Comparison of ENCODE assay signal across 22 mouse cellular contexts in the genomic region with DNA sequence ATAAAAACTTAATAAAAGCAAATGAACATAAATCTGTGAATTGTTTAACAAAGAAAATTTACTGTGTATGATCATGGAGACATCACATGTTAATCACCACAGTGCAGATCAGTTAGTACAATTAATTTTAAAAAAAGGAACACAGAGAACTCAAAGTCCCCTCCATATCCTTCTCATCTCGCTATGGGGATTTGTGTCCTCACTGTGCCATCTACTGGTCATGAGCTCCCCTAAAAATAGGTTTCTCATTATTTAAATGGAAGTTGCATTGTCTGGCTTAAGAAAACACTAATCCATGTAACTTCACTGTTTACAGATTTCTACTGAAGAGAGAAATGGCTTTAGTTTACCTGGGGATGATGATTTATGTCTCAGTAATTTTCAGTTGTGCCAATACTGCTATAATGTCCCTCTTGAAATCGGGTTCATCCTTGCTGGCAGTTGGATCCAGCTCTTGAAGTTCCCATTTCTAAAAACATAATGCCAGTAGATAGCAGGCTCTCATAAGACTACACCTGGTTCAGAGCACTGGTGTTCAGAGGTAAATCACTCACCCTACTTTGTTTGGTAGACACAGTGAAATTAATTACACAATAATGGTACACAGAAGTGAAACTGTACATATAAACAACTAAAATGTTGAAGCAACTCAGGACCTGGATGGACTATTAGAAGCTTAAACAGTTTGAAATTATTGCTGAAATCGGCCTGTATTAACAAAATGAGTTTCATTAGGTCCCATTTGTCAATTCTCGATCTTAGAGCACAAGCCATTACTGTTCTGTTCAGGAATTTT.
A peak's percentile ranks its signal among the peaks of the same experiment; 100 is the strongest.
DNase-seq lines count a peak whose midpoint lies in the region; ATAC-seq and TF ChIP-seq lines count a peak whose summit lies in the region.
"Had no signal": no experiment of that assay in that cellular context is flagged by ENCODE, and none has a peak within 500 bp of the region (broad histone marks: within the 10 kb centered on the region; RNA-seq: fewer than 3 reads in every experiment).

No protein-coding gene starts in this region.

- ATAC-seq in megakaryocyte, adult 5-6 weeks (ENCODE audit: poor library complexity, severe bottlenecking): peak; percentile 66
- ATAC-seq: forebrain, embryonic 13.5 days; forebrain, postnatal 0 days; intestine, embryonic 16.5 days had no signal

- no peak for TF ChIP-seq CTCF in thymus, adult 2 months (IDR thresholded peaks at IDR 0.05; ENCODE audit: borderline replicate concordance, control insufficient read depth, extremely low read depth, insufficient read depth, low read length, poor library complexity)
- no peak for TF ChIP-seq CTCF in MEL (IDR thresholded peaks at IDR 0.05 in 2 of 3, conservative IDR thresholded peaks at IDR 0.05 in 1 of 3; ENCODE audit: control insufficient read depth in 1 of 3, insufficient read depth in 1 of 3, low read depth in 2 of 3, low read length in 3 of 3, poor library complexity in 1 of 3, severe bottlenecking in 1 of 3)
- no peak for TF ChIP-seq CTCF in gastrocnemius, adult 2 months (IDR thresholded peaks at IDR 0.05)

- no peaks in the 10 kb centered on the region for H3K36me3 ChIP-seq in thymus, adult 2 months (ENCODE audit: control insufficient read depth, insufficient read depth, low read length)
- H3K36me3 ChIP-seq in MEL (ENCODE audit: control insufficient read depth in 1 of 2, insufficient read depth in 2 of 2, low read length in 2 of 2): no peaks in the 10 kb centered on the region
- H3K36me3 ChIP-seq: embryonic facial prominence, embryonic 13.5 days; G1E; heart, embryonic 15.5 days had no signal

- TF ChIP-seq EP300 in MEL (IDR thresholded peaks at IDR 0.05; ENCODE audit: low read depth in 1 of 2, low read length in 2 of 2): no peak

- TF ChIP-seq POLR2A in thymus, adult 2 months (IDR thresholded peaks at IDR 0.05; ENCODE audit: control insufficient read depth, extremely low read depth, insufficient read depth, low read length, poor library complexity): no peak
- TF ChIP-seq POLR2A in MEL (IDR thresholded peaks at IDR 0.05; ENCODE audit: control insufficient read depth in 1 of 2, insufficient read depth in 1 of 2, low read depth in 1 of 2, low read length in 2 of 2, poor library complexity in 1 of 2): no peak

- H3K79me2 ChIP-seq in MEL (ENCODE audit: control insufficient read depth, insufficient read depth, low read length, poor library complexity): no peaks in the 10 kb centered on the region

- H3K9ac ChIP-seq in MEL (ENCODE audit: control insufficient read depth, low read depth, low read length, poor library complexity, severe bottlenecking): no peak overlapping the region
- H3K9ac ChIP-seq: embryonic facial prominence, embryonic 13.5 days; forebrain, embryonic 13.5 days; forebrain, postnatal 0 days; heart, embryonic 15.5 days; hindbrain, embryonic 14.5 days had no signal

- intact Hi-C loops in gastrocnemius, adult 2 months (cut with DNase I): no loop called here
- intact Hi-C loops in left cerebral cortex, postnatal 10 days (cut with DNase I): no loop called here

- H3K9me3 ChIP-seq in MEL (replicated peaks; ENCODE audit: insufficient read depth, low read length): no peaks in the 10 kb centered on the region
- H3K9me3 ChIP-seq: embryonic facial prominence, embryonic 13.5 days; heart, embryonic 15.5 days had no signal

- H3K27ac ChIP-seq in thymus, adult 2 months (ENCODE audit: control insufficient read depth, insufficient read depth, low read length): no peak overlapping the region
- no peak overlapping the region for H3K27ac ChIP-seq in MEL (ENCODE audit: control insufficient read depth, low read depth, low read length)
- no peak overlapping the region for H3K27ac ChIP-seq in gastrocnemius, adult 2 months
- H3K27ac ChIP-seq: embryonic facial prominence, embryonic 13.5 days; forebrain, embryonic 13.5 days; heart, adult 2 months; heart, embryonic 15.5 days; hindbrain, embryonic 14.5 days had no signal

- peak; percentile 8 for TF ChIP-seq RAD21 in MEL (IDR thresholded peaks at IDR 0.05; ENCODE audit: low read depth, low read length)

- peaks cover 5% of the 10 kb centered on the region for H3K4me1 ChIP-seq in thymus, adult 2 months (replicated peaks; ENCODE audit: control insufficient read depth, insufficient read depth, low read length)
- H3K4me1 ChIP-seq in MEL (ENCODE audit: control insufficient read depth in 1 of 2, insufficient read depth in 2 of 2, low read length in 2 of 2): no peaks in the 10 kb centered on the region
- H3K4me1 ChIP-seq: embryonic facial prominence, embryonic 13.5 days; forebrain, embryonic 13.5 days; heart, embryonic 15.5 days had no signal

- 65% methylated on average over 4 of the region's 4 CpGs for WGBS in thymus, adult 2 months

- DNase-seq in thymus, postnatal 14 days: peak; percentile 5
- no peak for DNase-seq in thymus, adult 2 months
- DNase-seq in MEL (ENCODE audit: low read depth, low spot score): no peak
- no peak for DNase-seq in gastrocnemius, adult 2 months
- no peak for DNase-seq in embryo, embryonic 11 days
- no peak for DNase-seq in left cerebral cortex, postnatal 10 days (ENCODE audit: extremely low spot score in 1 of 2, low spot score in 2 of 2)
- DNase-seq: adrenal gland, postnatal 10 days; B cell, adult 2 months; cerebellum, adult 11 months; cerebellum, adult 8-10 months; cerebellum, postnatal 14 days; forebrain, postnatal 0 days; gastrocnemius, postnatal 25 days; heart, adult 2 months; heart, postnatal 14 days had no signal

- no peak overlapping the region for H3K4me3 ChIP-seq in thymus, adult 2 months (ENCODE audit: control insufficient read depth, insufficient read depth, low read length)
- H3K4me3 ChIP-seq in MEL (ENCODE audit: control insufficient read depth in 1 of 2, insufficient read depth in 1 of 2, low read depth in 2 of 2, low read length in 2 of 2): no peak overlapping the region
- no peak overlapping the region for H3K4me3 ChIP-seq in gastrocnemius, adult 2 months
- H3K4me3 ChIP-seq: embryonic facial prominence, embryonic 13.5 days; forebrain, embryonic 13.5 days; heart, adult 2 months; heart, embryonic 15.5 days had no signal

- no peaks in the 10 kb centered on the region for H3K27me3 ChIP-seq in thymus, adult 2 months (ENCODE audit: control insufficient read depth, insufficient read depth, low read length)
- H3K27me3 ChIP-seq in MEL (ENCODE audit: control insufficient read depth in 1 of 2, insufficient read depth in 2 of 2, low read length in 2 of 2): no peaks in the 10 kb centered on the region
- H3K27me3 ChIP-seq: embryonic facial prominence, embryonic 13.5 days; forebrain, embryonic 13.5 days; heart, embryonic 15.5 days had no signal

TF ChIP-seq in MEL, 35 proteins besides CTCF, POLR2A, EP300 and RAD21:
- no peak for TF ChIP-seq POLR2AphosphoS5 (IDR thresholded peaks at IDR 0.05; ENCODE audit: borderline replicate concordance, low read depth, low read length)
- TF ChIP-seq ETS1 (IDR thresholded peaks at IDR 0.05; ENCODE audit: low read depth, low read length): no peak
- TF ChIP-seq SIN3A (IDR thresholded peaks at IDR 0.05; ENCODE audit: low read length): no peak
- no peak for TF ChIP-seq SMC3 (IDR thresholded peaks at IDR 0.05; ENCODE audit: low read depth, low read length)
- TF ChIP-seq ZMIZ1 (IDR thresholded peaks at IDR 0.05; ENCODE audit: low read depth, low read length): no peak
- TF ChIP-seq USF2 (IDR thresholded peaks at IDR 0.05; ENCODE audit: borderline replicate concordance in 1 of 2, insufficient read depth in 1 of 2, low read depth in 1 of 2, low read length in 2 of 2): no peak
- no peak for TF ChIP-seq HCFC1 (IDR thresholded peaks at IDR 0.05; ENCODE audit: low read depth, low read length)
- no peak for TF ChIP-seq POLR2AphosphoS2 (IDR thresholded peaks at IDR 0.05; ENCODE audit: low read length)
- TF ChIP-seq ZNF384 (IDR thresholded peaks at IDR 0.05; ENCODE audit: low read depth, low read length): no peak
